Mouse (Mus musculus) small intestine, adult 2 months (tissue): ENCODE data around the gene Ppm1l.

Experiments used
- CTCF ChIP-seq: fragments of 200-500 bp; IDR thresholded peaks from 2 replicates; pipeline ENCODE4 v1.5.1; 2012; ENCODE audit warnings: low read depth, mild to moderate bottlenecking, control low read depth, inconsistent platforms, low read length, moderate library complexity, mixed read lengths; ENCODE audit not compliant: insufficient replicate concordance, insufficient read length; ENCODE audit errors: extremely low read depth
- POLR2A ChIP-seq: fragments of 200-500 bp; IDR thresholded peaks from 2 replicates; pipeline ENCODE4 v1.6.1; 2012; ENCODE audit warnings: low read depth, mild to moderate bottlenecking, control low read depth, inconsistent platforms, low read length, moderate library complexity

- TF ChIP-seq CTCF = no peak
- no peak for TF ChIP-seq POLR2A
Observed at GRCm38 (mm10) chr3:69374983-69375382, 58.3 kb downstream of the Ppm1l start.
